Mouse (Mus musculus): ENCODE measurements around the gene Ykt6.

DNA sequence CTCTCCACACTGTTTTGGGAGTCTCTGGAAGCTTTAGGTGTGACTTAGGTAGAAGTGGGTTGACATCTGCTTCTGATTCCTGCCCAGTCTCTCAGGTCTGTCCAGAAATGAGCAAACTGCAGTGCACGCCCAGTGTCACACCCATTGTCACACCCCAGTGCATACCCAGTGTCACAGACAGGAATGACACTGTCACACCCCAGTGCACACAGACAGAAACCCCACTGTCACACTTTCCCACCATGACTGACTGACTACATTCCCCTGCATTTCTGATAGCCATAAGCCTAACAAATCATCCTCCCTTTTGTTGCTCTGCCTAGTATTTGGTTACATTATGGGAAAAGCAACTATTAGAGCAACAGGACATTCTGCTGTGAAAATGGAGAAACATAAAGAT is 24.9 kb upstream of the Ykt6 start:
- TF ChIP-seq POLR2A (IDR thresholded peaks at IDR 0.05; ENCODE audit: insufficient read depth, low read depth, low read length) = no peak
- TF ChIP-seq CTCF (IDR thresholded peaks at IDR 0.05; ENCODE audit: insufficient read depth, low read depth, low read length) = no peak
